Mouse (Mus musculus): Measurements from ENCODE around the gene Fam114a2. TPM values are rescaled to one million over a fixed set of nuclear protein-coding genes. Genes with fewer than 3 reads are reported as not detected.
A peak's percentile ranks its signal among the peaks of the same experiment; 100 is the strongest.
"Not testable (repeated sequence)": the region's sequence is repeated elsewhere in the genome, so short reads cannot be mapped to it uniquely, and the experiment has no call there.

Fam114a2 gene
- 33.4 and 40.2 TPM in 2 replicates for polyA plus RNA-seq (2012; rRNA removed)

GRCm38 (mm10) chr11:57518091-57518750, at the start of gene Fam114a2, which contains the start of gene Mfap3:
TSS of gene Fam114a2 (minus strand) at chr11:57518617.
TSS of gene Mfap3 (plus strand) at chr11:57518664.
- H3K4me1 ChIP-seq (replicated peaks; ENCODE audit: control insufficient read depth, insufficient read depth, low read length), result no peaks in the 10 kb centered on the region
- DNase-seq, result peak; percentile 96

GRCm38 (mm10) chr11:57566091-57567035, 47.9 kb upstream of the Fam114a2 start:
- H3K27ac ChIP-seq (ENCODE audit: control insufficient read depth, insufficient read depth, low read length), result no peak overlapping the region
- no peak for DNase-seq
- H3K27me3 ChIP-seq (ENCODE audit: control insufficient read depth, insufficient read depth, low read length), result no peaks in the 10 kb centered on the region
- H3K36me3 ChIP-seq (ENCODE audit: control insufficient read depth, insufficient read depth, low read length), result no peaks in the 10 kb centered on the region
- WGBS, result 72% methylated on average over 18 of the region's 18 CpGs
- TF ChIP-seq CTCF (IDR thresholded peaks at IDR 0.05; ENCODE audit: borderline replicate concordance, control insufficient read depth, extremely low read depth, insufficient read depth, low read length, poor library complexity), result no peak
- TF ChIP-seq POLR2A (IDR thresholded peaks at IDR 0.05; ENCODE audit: control insufficient read depth, extremely low read depth, insufficient read depth, low read length, poor library complexity), result no peak
- H3K4me3 ChIP-seq (ENCODE audit: control insufficient read depth, insufficient read depth, low read length), result no peak overlapping the region
- H3K4me1 ChIP-seq (replicated peaks; ENCODE audit: control insufficient read depth, insufficient read depth, low read length), result no peaks in the 10 kb centered on the region

More at GRCm38 (mm10) chr11:57518091-57518750, at the start of gene Fam114a2, which contains the start of gene Mfap3:
- WGBS, result under 1% methylated on average over 59 of the region's 59 CpGs
- Histone ChIP-seq H3K27ac (ENCODE audit: control insufficient read depth, insufficient read depth, low read length) (no peak within 1 kb of the TSS), H3K27me3 (ENCODE audit: control insufficient read depth, insufficient read depth, low read length) (no peaks in the 10 kb centered on the region), H3K4me3 (ENCODE audit: control insufficient read depth, insufficient read depth, low read length) (peak within 1 kb of the TSS; percentile 96), H3K36me3 (ENCODE audit: control insufficient read depth, insufficient read depth, low read length) (peaks cover 7% of the 10 kb centered on the region)
- TF ChIP-seq POLR2A (IDR thresholded peaks at IDR 0.05; ENCODE audit: control insufficient read depth, extremely low read depth, insufficient read depth, low read length, poor library complexity), result peak; percentile 78
- peak; percentile 30; the same call in 1 of the 2 replicates for TF ChIP-seq CTCF (IDR thresholded peaks at IDR 0.05; ENCODE audit: borderline replicate concordance, control insufficient read depth, extremely low read depth, insufficient read depth, low read length, poor library complexity)

GRCm38 (mm10) chr11:57564564-57564963, 46.1 kb upstream of the Fam114a2 start:
- Histone ChIP-seq H3K4me3 (ENCODE audit: control insufficient read depth, insufficient read depth, low read length) (no peak overlapping the region), H3K27me3 (ENCODE audit: control insufficient read depth, insufficient read depth, low read length) (no peaks in the 10 kb centered on the region), H3K4me1 (replicated peaks; ENCODE audit: control insufficient read depth, insufficient read depth, low read length) (no peaks in the 10 kb centered on the region), H3K27ac (ENCODE audit: control insufficient read depth, insufficient read depth, low read length) (no peak overlapping the region), H3K36me3 (ENCODE audit: control insufficient read depth, insufficient read depth, low read length) (no peaks in the 10 kb centered on the region)
- TF ChIP-seq POLR2A (IDR thresholded peaks at IDR 0.05; ENCODE audit: control insufficient read depth, extremely low read depth, insufficient read depth, low read length, poor library complexity), result no peak
- no peak for TF ChIP-seq CTCF (IDR thresholded peaks at IDR 0.05; ENCODE audit: borderline replicate concordance, control insufficient read depth, extremely low read depth, insufficient read depth, low read length, poor library complexity)
- 86% methylated on average over 12 of the region's 12 CpGs for WGBS
- no peak for DNase-seq

- H3K4me1 ChIP-seq (replicated peaks; ENCODE audit: control insufficient read depth, insufficient read depth, low read length); H3K27me3 ChIP-seq (ENCODE audit: control insufficient read depth, insufficient read depth, low read length); H3K27ac ChIP-seq (ENCODE audit: control insufficient read depth, insufficient read depth, low read length); H3K36me3 ChIP-seq (ENCODE audit: control insufficient read depth, insufficient read depth, low read length); DNase-seq; H3K4me3 ChIP-seq (ENCODE audit: control insufficient read depth, insufficient read depth, low read length): not testable (repeated sequence)
- 99% methylated on average over 9 of the region's 10 CpGs for WGBS
These were observed 39.5 kb upstream of the Fam114a2 start for GRCm38 (mm10) chr11:57557936-57558335.

- Histone ChIP-seq H3K4me1 (replicated peaks; ENCODE audit: control insufficient read depth, insufficient read depth, low read length) (no peaks in the 10 kb centered on the region), H3K27me3 (ENCODE audit: control insufficient read depth, insufficient read depth, low read length) (no peaks in the 10 kb centered on the region), H3K27ac (ENCODE audit: control insufficient read depth, insufficient read depth, low read length) (no peak overlapping the region), H3K4me3 (ENCODE audit: control insufficient read depth, insufficient read depth, low read length) (no peak overlapping the region), H3K36me3 (ENCODE audit: control insufficient read depth, insufficient read depth, low read length) (no peaks in the 10 kb centered on the region)
- WGBS, result 93% methylated on average over 9 of the region's 9 CpGs
- TF ChIP-seq POLR2A (IDR thresholded peaks at IDR 0.05; ENCODE audit: control insufficient read depth, extremely low read depth, insufficient read depth, low read length, poor library complexity) (no peak), CTCF (IDR thresholded peaks at IDR 0.05; ENCODE audit: borderline replicate concordance, control insufficient read depth, extremely low read depth, insufficient read depth, low read length, poor library complexity) (no peak)
- DNase-seq, result no peak
These were observed 34.8 kb upstream of the Fam114a2 start for GRCm38 (mm10) chr11:57553015-57553780.

- H3K4me1 ChIP-seq (replicated peaks; ENCODE audit: control insufficient read depth, insufficient read depth, low read length), result no peaks in the 10 kb centered on the region
- no peaks in the 10 kb centered on the region for H3K27me3 ChIP-seq (ENCODE audit: control insufficient read depth, insufficient read depth, low read length)
- DNase-seq, result no peak
- no peaks in the 10 kb centered on the region for H3K36me3 ChIP-seq (ENCODE audit: control insufficient read depth, insufficient read depth, low read length)
- no peak overlapping the region for H3K4me3 ChIP-seq (ENCODE audit: control insufficient read depth, insufficient read depth, low read length)
- TF ChIP-seq CTCF (IDR thresholded peaks at IDR 0.05; ENCODE audit: borderline replicate concordance, control insufficient read depth, extremely low read depth, insufficient read depth, low read length, poor library complexity) (no peak), POLR2A (IDR thresholded peaks at IDR 0.05; ENCODE audit: control insufficient read depth, extremely low read depth, insufficient read depth, low read length, poor library complexity) (no peak)
- 83% methylated on average over 8 of the region's 8 CpGs for WGBS
- H3K27ac ChIP-seq (ENCODE audit: control insufficient read depth, insufficient read depth, low read length), result no peak overlapping the region
These were observed 32.6 kb upstream of the Fam114a2 start for GRCm38 (mm10) chr11:57551016-57551415.
